Mouse (Mus musculus): ENCODE results near the gene Hoxa4.

Gene Hoxa4

DNA sequence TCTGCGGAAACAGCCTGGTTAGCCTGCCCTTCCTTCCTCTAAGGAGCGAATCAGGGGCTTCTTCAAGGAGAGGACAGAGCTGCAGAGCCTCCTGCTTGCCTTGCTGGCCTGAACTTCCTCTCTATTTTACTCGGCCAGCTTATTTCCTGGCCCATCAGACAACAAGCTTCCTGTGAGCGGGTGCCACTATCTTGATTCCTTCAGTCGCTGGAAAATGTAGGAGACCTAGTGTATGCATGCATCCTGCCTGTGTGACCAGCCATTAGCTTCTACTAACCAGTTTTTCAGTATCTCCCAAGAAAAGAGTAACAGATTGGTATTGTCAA is 20.7 kb downstream of the Hoxa4 start:
- in situ Hi-C loops (cut with MboI; ENCODE audit: unreplicated experiment in 2 of 2): no loop called here

DNA sequence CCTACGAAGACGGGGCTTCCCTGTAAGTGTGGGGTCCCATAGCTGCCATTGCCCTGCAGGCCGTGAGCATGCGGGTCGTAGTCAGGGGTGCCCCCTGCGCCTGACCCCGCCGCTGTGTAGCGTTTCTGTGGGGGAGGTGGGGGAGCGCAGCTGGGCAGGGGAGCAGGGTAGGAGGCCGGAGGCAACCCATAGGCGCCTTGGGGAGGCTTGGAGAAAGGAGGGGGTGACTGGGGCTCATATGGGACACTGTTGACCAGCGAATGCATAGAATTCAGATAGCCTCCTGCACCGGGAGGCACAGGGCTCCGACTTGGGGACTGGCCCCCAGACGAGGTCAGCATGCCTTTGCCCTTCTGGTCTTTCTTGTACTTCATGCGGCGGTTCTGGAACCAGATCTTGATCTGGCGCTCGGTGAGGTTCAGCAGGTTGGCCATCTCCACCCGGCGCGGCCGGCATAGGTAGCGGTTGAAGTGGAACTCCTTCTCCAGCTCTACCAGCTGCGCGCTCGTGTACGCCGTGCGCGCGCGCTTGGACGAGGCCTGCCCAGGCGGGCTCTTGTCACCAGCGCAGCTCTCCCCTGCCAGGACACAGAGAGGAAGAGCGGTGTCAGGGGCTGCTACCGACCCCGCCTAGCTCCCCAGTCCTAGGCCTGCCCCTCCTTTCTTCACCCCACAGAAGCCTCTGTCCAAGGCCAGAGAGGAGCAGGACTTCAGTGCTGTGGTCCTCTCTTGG is 21.2 kb downstream of the Hoxa4 start:
- in situ Hi-C loops (cut with MboI; ENCODE audit: unreplicated experiment in 2 of 2): no loop called here

GRCm38 (mm10) chr6:52169499-52170165 is 21.9 kb downstream of the Hoxa4 start:
- in situ Hi-C loops (cut with MboI; ENCODE audit: unreplicated experiment in 2 of 2): no loop called here

DNA sequence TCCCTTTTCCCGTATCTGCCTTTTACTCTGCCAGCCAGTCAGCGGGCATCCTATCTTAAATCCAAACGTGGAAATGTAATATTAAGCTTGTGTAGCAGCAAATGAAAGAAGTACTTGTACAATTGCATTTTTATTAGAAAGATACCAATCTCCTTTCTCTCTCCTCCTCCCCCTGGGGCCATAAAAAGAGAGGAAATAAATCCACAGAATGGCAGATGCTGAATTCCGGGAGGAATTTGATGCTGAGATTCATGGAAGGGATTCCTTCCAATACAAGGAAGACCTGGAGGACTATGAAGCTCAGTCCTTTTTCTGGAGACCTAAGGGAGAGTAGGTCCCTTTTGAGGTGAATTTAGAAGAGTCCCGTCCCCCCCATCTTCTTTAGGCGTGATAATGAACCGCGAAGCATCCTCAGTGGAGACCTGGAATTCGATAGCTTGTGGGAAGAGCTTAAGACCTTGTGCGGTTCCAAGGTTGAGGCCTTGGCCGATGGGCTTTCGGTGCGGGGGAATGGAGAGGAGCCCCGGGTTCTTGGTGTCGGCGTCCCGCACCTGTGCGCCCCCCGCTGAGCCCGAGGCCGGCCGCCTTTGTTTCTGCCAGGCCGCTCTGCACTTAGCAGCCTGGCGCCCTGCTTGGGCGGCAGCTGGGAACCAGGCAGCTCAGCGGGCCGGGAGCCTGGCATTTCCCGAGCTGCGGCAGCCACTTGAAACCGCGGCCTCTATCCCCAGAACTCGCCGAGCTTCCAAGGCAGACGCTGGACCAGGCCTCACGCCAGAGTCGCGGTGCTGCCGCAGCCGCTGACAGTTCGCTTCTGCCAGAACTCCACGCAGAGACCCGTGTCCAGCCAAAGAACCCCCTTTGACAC is 23.1 kb downstream of the Hoxa4 start:
- in situ Hi-C loops (cut with MboI; ENCODE audit: unreplicated experiment in 2 of 2): no loop called here

DNA sequence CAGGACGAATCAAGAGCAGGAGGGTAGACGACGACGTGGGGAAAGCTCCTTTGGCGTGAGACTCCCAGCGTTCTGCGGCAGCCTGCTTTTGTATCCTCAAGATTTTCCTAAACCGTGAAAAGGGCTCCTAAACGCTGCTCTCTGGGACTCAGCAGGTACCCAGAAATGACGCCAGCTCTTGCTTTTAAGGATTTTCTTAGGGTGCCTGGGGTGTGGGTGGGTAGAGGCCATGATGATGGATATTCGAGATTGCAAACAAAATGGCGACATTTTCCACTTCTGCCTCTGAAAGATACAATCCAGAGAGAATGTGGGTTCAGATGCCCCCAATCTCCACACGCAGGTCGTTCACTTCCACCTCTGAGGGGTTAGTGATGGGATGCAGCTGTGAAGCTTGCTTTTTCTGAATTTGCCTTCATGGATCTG is 23.8 kb downstream of the Hoxa4 start:
- in situ Hi-C loops (cut with MboI; ENCODE audit: unreplicated experiment in 2 of 2): no loop called here

GRCm38 (mm10) chr6:52167176-52167575 is 24.4 kb downstream of the Hoxa4 start:
- in situ Hi-C loops (cut with MboI; ENCODE audit: unreplicated experiment in 2 of 2): no loop called here

DNA sequence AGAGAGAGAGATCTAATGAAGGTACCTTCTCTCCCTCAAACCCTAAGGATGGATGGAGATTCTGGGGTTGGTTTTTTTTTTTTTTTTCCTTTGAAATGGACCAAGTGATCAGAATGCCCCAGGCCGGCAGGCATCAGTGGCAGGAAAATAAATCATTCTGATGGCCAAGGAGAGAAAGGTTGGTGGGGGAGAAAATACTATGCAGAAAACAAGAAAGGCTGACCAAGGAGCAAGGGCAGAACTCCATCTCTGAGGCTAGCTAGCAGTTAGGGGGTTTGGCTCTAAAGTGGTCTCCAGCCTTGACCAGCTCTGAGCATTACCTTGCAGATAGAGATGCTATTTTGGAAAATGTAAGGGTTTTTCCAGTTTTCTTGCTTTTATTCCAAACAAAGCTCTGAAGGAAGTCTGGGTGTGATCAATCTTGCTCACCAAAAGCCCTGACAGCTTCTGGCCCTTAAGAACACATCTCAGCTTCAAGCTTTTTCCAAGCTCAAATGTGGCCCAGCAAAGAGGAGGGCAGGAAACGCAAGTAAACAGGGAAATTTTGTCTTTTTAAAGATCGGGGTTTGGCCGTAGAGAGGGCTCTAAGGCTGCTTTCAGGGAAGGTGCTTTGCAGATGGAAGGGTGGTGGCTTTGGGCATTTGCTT is 25.0 kb downstream of the Hoxa4 start:
- in situ Hi-C loops (cut with MboI; ENCODE audit: unreplicated experiment in 2 of 2): no loop called here

DNA sequence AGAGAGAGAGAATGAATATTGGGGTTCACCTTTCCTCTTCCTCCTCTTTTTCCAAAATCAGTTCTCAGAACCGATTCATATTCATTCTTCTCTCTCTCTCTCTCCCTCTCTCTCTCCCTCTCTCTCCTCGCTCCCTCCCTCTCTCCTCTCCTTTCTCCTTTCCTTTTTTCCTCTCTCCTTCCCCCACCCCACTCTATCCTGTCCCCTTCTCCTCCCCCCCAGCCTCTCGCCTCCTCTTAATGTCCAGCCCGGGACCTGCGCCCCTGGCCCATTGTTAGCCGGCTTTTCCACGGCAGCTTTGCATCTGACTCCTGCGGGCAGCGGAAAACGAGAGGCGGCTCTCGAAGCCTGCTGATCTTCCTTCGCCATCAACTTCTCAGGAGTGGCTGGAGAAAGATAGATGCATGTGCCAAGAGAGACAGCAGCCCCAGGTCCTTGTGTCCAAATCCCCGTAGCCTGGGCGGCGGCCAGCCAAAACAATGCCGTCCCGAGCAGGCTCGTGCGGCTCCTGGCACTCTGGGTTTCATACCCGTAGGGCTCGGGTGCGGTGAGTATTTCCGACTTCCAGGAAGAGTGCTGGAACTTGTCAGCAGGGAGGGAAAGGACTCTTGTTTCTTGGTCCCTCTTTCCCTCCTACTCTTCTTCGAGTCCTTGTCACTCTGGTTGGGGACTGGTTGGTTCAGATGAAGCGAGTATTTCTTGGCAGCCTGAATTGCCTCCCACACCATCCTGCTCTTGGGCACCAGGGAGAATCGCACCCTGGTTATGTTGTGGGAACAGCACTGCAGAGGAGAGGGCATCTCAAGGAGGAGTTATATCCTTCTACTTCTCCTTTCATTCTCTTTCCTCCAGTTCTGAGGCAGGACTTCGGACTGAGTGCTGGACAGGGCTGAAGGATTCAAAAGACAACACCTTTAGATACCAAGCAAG is 25.8 kb downstream of the Hoxa4 start:
- in situ Hi-C loops (cut with MboI; ENCODE audit: unreplicated experiment in 2 of 2): no loop called here

GRCm38 (mm10) chr6:52164626-52165440 is 26.7 kb downstream of the Hoxa4 start, which contains the start of gene Hoxa2:
Hoxa2 (minus strand) TSS chr6:52164831.
- in situ Hi-C loops (cut with MboI; ENCODE audit: unreplicated experiment in 2 of 2): no loop called here

- in situ Hi-C loops (cut with MboI; ENCODE audit: unreplicated experiment in 2 of 2): no loop called here
Observed at GRCm38 (mm10) chr6:52164051-52164625, 27.4 kb downstream of the Hoxa4 start.

DNA sequence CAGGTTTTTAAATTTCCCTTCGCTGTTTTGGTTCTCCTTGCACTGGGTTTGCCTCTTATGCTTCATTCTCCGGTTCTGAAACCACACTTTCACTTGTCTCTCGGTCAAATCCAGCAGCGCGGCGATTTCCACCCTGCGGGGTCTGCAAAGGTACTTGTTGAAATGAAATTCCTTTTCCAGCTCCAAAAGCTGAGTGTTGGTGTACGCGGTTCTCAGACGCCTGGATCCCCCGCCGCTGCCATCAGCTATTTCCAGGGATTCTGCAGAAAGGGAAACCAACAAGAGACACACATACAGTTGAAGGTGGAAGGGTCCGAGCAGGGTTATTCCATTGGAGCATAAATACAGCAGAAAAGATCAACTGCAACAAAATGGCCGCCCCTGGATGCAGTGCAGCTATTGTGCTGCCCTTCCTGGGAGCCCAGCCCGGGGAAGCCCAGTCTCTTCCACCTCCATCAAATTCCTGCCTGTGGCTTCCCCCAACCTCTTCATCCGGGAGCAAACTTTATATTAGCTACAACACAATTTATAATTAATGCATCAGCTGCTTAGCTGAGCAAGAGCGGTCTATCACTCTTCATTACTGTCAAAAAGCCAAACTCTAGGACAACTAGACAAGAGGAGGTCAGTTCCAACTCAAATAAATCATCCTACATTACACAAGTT is 28.1 kb downstream of the Hoxa4 start:
- in situ Hi-C loops (cut with MboI; ENCODE audit: unreplicated experiment in 2 of 2): no loop called here

GRCm38 (mm10) chr6:52162611-52163365 is 28.8 kb downstream of the Hoxa4 start:
- in situ Hi-C loops (cut with MboI; ENCODE audit: unreplicated experiment in 2 of 2): no loop called here

GRCm38 (mm10) chr6:52162093-52162380 is 29.5 kb downstream of the Hoxa4 start:
- in situ Hi-C loops (cut with MboI; ENCODE audit: unreplicated experiment in 2 of 2): no loop called here

- in situ Hi-C loops (cut with MboI; ENCODE audit: unreplicated experiment in 2 of 2): no loop called here
Observed at GRCm38 (mm10) chr6:52161336-52162092, 30.0 kb downstream of the Hoxa4 start.

GRCm38 (mm10) chr6:52160511-52161335 is 30.8 kb downstream of the Hoxa4 start:
- in situ Hi-C loops (cut with MboI; ENCODE audit: unreplicated experiment in 2 of 2): no loop called here

DNA sequence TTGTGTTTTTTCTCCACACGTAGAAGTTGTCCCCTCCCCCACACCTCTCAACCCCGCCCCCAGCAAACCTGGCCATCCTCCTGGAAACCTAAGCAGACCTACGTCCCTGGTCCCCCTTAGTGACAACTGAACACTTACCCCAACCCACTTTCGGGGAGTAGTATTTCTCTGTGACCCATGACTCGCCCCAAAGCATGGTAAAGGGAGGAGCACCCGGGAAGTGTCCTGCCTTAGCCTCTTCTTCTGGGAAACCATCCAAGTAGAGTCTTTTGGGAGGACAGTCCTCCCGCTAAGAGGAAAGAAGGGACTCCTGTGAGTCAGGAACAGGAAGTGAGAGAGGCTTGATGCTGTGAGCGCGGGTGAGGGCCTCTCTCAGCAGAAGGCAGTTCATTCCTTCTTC is 31.6 kb downstream of the Hoxa4 start:
- in situ Hi-C loops (cut with MboI; ENCODE audit: unreplicated experiment in 2 of 2): no loop called here
